Mouse (Mus musculus): Measurements from ENCODE around the gene Tex14.
"Not testable (repeated sequence)": the region's sequence is repeated elsewhere in the genome, so short reads cannot be mapped to it uniquely, and the experiment has no call there.

- not testable (repeated sequence) for TF ChIP-seq CTCF (IDR thresholded peaks at IDR 0.05; ENCODE audit: borderline replicate concordance, control insufficient read depth, extremely low read depth, insufficient read depth, low read length, poor library complexity)
- 0 out of 2 replicates have a peak, but pooled peaks have one; percentile 49 for TF ChIP-seq POLR2A (IDR thresholded peaks at IDR 0.05; ENCODE audit: control insufficient read depth, extremely low read depth, insufficient read depth, low read length, poor library complexity)
Measured at GRCm38 (mm10) chr11:87448476-87449199, 43.8 kb downstream of the Tex14 start.

All from thymus, adult 2 months (tissue).